Mouse (Mus musculus) lung, embryonic 16.5 days (tissue): Measurements from ENCODE around the gene Erich4. TPM values are rescaled to one million over a fixed set of nuclear protein-coding genes. Genes with fewer than 3 reads are reported as not detected.

ENCODE experiments used
- ATAC-seq: fragments of 200-750 bp; cut with Nextera tagmentation; 2 replicates; pipeline ENCODE4 v1.8.0; 2017; ENCODE audit warnings: low read depth, mild to moderate bottlenecking, moderate library complexity
- H3K27ac ChIP-seq: fragments of 300-500 bp; sonication (generic); 2 replicates; pipeline ENCODE4 v1.5.1; 2014; ENCODE audit warnings: mild to moderate bottlenecking, control low read depth, low read length
- H3K27me3 ChIP-seq: fragments of 300-500 bp; sonication (generic); 2 replicates; pipeline ENCODE4 v1.6.1; 2014; ENCODE audit warnings: low read depth, low read length, mixed read lengths; ENCODE audit not compliant: control insufficient read depth, insufficient read depth
- H3K36me3 ChIP-seq: fragments of 300-500 bp; sonication (generic); 2 replicates; pipeline ENCODE4 v1.6.1; 2014; ENCODE audit warnings: low read length; ENCODE audit not compliant: control insufficient read depth, insufficient read depth
- H3K4me1 ChIP-seq: fragments of 300-500 bp; sonication (generic); replicated peaks from 2 replicates; pipeline ENCODE4 v1.6.1; 2014; ENCODE audit warnings: low read length, mixed read lengths; ENCODE audit not compliant: control insufficient read depth, insufficient read depth
- H3K4me2 ChIP-seq: fragments of 300-500 bp; sonication (generic); 2 replicates; pipeline ENCODE4 v1.6.1; 2014; ENCODE audit warnings: low read depth, low read length, control low read depth
- H3K4me3 ChIP-seq: fragments of 300-500 bp; sonication (generic); 2 replicates; pipeline ENCODE4 v1.5.1; 2014; ENCODE audit warnings: mild to moderate bottlenecking, low read length, control low read depth
- H3K9ac ChIP-seq: fragments of 300-500 bp; sonication (generic); 2 replicates; pipeline ENCODE4 v1.6.1; 2014; ENCODE audit warnings: low read length, control low read depth
- H3K9me3 ChIP-seq: fragments of 300-500 bp; sonication (generic); 2 replicates; pipeline ENCODE4 v1.6.1; 2016; ENCODE audit warnings: low read length; ENCODE audit not compliant: control insufficient read depth
- WGBS: fragments of 180-500 bp; shearing (Covaris S2); extraction: QIAGEN DNeasy Blood & Tissue Kit; methylation state at CpG from one replicate; pipeline ENCODE4 v1.1.7; 2014; 5-methylcytosine and 5-hydroxymethylcytosine counted together
- polyA plus RNA-seq: library from polyadenylated mRNA; unstranded; fragments of >200 nt; fragmentation: Nextera tagmentation; extraction: Ambion mirVana; gene quantifications from 2 replicates; pipeline ENCODE4 v1.2.1, GENCODE M21; 2015

Gene Erich4
- polyA plus RNA-seq, 1 experiment from 2014 or later = 0.23 TPM

- H3K27me3 ChIP-seq = no peaks in the 10 kb centered on the region
- WGBS = 81% methylated on average over 4 of the region's 4 CpGs
- H3K4me1 ChIP-seq = no peaks in the 10 kb centered on the region
- no peak overlapping the region for H3K4me2 ChIP-seq
- H3K36me3 ChIP-seq = no peaks in the 10 kb centered on the region; the same call in 1 of the 2 replicates
- H3K4me3 ChIP-seq = no peak overlapping the region
- ATAC-seq = no peak
- H3K9ac ChIP-seq = no peak overlapping the region
- H3K27ac ChIP-seq = no peak overlapping the region
- no peaks in the 10 kb centered on the region for H3K9me3 ChIP-seq
Observed at GRCm38 (mm10) chr7:25644631-25645030, 28.9 kb upstream of the Erich4 start.

- no peak for ATAC-seq
Observed at GRCm38 (mm10) chr7:25644136-25644535, 28.4 kb upstream of the Erich4 start.

GRCm38 (mm10) chr7:25639754-25640153 lies 24.1 kb upstream of the Erich4 start:
- ATAC-seq = no peak
- no peak overlapping the region for H3K9ac ChIP-seq
- H3K4me3 ChIP-seq = no peak overlapping the region
- no peak overlapping the region for H3K4me2 ChIP-seq
- 84% methylated on average over 4 of the region's 4 CpGs for WGBS
- H3K27ac ChIP-seq = no peak overlapping the region
- no peaks in the 10 kb centered on the region for H3K9me3 ChIP-seq
- H3K4me1 ChIP-seq = no peaks in the 10 kb centered on the region
- H3K27me3 ChIP-seq = no peaks in the 10 kb centered on the region
- H3K36me3 ChIP-seq = no peaks in the 10 kb centered on the region; the same call in 1 of the 2 replicates

More at GRCm38 (mm10) chr7:25644136-25644535, 28.4 kb upstream of the Erich4 start:
- 70% methylated on average over 10 of the region's 10 CpGs for WGBS
- no peaks in the 10 kb centered on the region for H3K27me3 ChIP-seq
- no peak overlapping the region for H3K27ac ChIP-seq
- H3K4me1 ChIP-seq = no peaks in the 10 kb centered on the region
- H3K9me3 ChIP-seq = no peaks in the 10 kb centered on the region
- H3K4me3 ChIP-seq = no peak overlapping the region
- H3K4me2 ChIP-seq = no peak overlapping the region
- H3K9ac ChIP-seq = no peak overlapping the region
- no peaks in the 10 kb centered on the region; the same call in 1 of the 2 replicates for H3K36me3 ChIP-seq

- Histone ChIP-seq H3K27me3 (no peaks in the 10 kb centered on the region), H3K9ac (no peak overlapping the region), H3K4me1 (no peaks in the 10 kb centered on the region), H3K4me2 (no peak overlapping the region), H3K27ac (no peak overlapping the region), H3K4me3 (no peak overlapping the region), H3K36me3 (no peaks in the 10 kb centered on the region; the same call in 1 of the 2 replicates), H3K9me3 (no peaks in the 10 kb centered on the region)
- 81% methylated on average over 5 of the region's 5 CpGs for WGBS
- no peak for ATAC-seq
Observed at GRCm38 (mm10) chr7:25637099-25637498, 21.4 kb upstream of the Erich4 start.

- no peak for ATAC-seq
- H3K27ac ChIP-seq = no peak overlapping the region
- 27% methylated on average over 3 of the region's 3 CpGs for WGBS
Observed at GRCm38 (mm10) chr7:25636373-25636772, 20.7 kb upstream of the Erich4 start.

GRCm38 (mm10) chr7:25632679-25633078 lies 17.0 kb upstream of the Erich4 start:
- Histone ChIP-seq H3K4me2 (no peak overlapping the region), H3K4me3 (no peak overlapping the region), H3K4me1 (peaks cover 8% of the 10 kb centered on the region), H3K36me3 (peaks cover 9% of the 10 kb centered on the region), H3K27me3 (no peaks in the 10 kb centered on the region), H3K27ac (no peak overlapping the region), H3K9ac (no peak overlapping the region), H3K9me3 (no peaks in the 10 kb centered on the region)
- ATAC-seq = no peak
- WGBS = 82% methylated on average over 5 of the region's 5 CpGs

More at GRCm38 (mm10) chr7:25636373-25636772, 20.7 kb upstream of the Erich4 start:
- Histone ChIP-seq H3K4me1 (no peaks in the 10 kb centered on the region), H3K9me3 (no peaks in the 10 kb centered on the region), H3K4me2 (no peak overlapping the region), H3K4me3 (no peak overlapping the region), H3K9ac (no peak overlapping the region), H3K27me3 (no peaks in the 10 kb centered on the region), H3K36me3 (no peaks in the 10 kb centered on the region; the same call in 1 of the 2 replicates)

GRCm38 (mm10) chr7:25628323-25628620 lies 12.6 kb upstream of the Erich4 start:
- H3K36me3 ChIP-seq = peaks cover 9% of the 10 kb centered on the region
- no peaks in the 10 kb centered on the region for H3K27me3 ChIP-seq
- 48% methylated on average over 8 of the region's 8 CpGs for WGBS
- H3K4me2 ChIP-seq = peak overlapping the region; percentile 91
- H3K4me1 ChIP-seq = peaks cover 21% of the 10 kb centered on the region
- 0 out of 2 replicates have a peak overlapping the region, but pooled peaks have one; percentile 17 for H3K27ac ChIP-seq
- ATAC-seq = no peak
- peak overlapping the region; percentile 58 for H3K4me3 ChIP-seq
- peak overlapping the region; percentile 79 for H3K9ac ChIP-seq
- no peaks in the 10 kb centered on the region for H3K9me3 ChIP-seq

- H3K27ac ChIP-seq = peak overlapping the region; percentile 69
- peak overlapping the region; percentile 91 for H3K4me2 ChIP-seq
- H3K4me3 ChIP-seq = peak overlapping the region; percentile 58
- ATAC-seq = peak; percentile 92
- H3K36me3 ChIP-seq = peaks cover 9% of the 10 kb centered on the region
- 9% methylated on average over 38 of the region's 38 CpGs for WGBS
- H3K4me1 ChIP-seq = peaks cover 21% of the 10 kb centered on the region
- peak overlapping the region; percentile 79 for H3K9ac ChIP-seq
- H3K9me3 ChIP-seq = no peaks in the 10 kb centered on the region
- no peaks in the 10 kb centered on the region for H3K27me3 ChIP-seq
Observed at GRCm38 (mm10) chr7:25627431-25628322, 12.0 kb upstream of the Erich4 start.

- peak within 1 kb of the TSS; percentile 58 for H3K4me3 ChIP-seq
- peaks cover 21% of the 10 kb centered on the region for H3K4me1 ChIP-seq
- H3K9ac ChIP-seq = peak within 1 kb of the TSS; percentile 79
- H3K27me3 ChIP-seq = no peaks in the 10 kb centered on the region
- peak; percentile 41 for ATAC-seq
- H3K27ac ChIP-seq = peak within 1 kb of the TSS; percentile 69
- H3K36me3 ChIP-seq = peaks cover 9% of the 10 kb centered on the region
- no peaks in the 10 kb centered on the region for H3K9me3 ChIP-seq
- 13% methylated on average over 29 of the region's 29 CpGs for WGBS
- H3K4me2 ChIP-seq = peak within 1 kb of the TSS; percentile 91
Observed at GRCm38 (mm10) chr7:25626509-25627430, 11.1 kb upstream of the Erich4 start, which contains the start of gene B3gnt8. TSS of gene B3gnt8 (plus strand) at chr7:25626654.
